Comparison of ENCODE assay signal across 2 mouse cellular contexts in genomic region chr11:5560273-5560672, GRCm38 (mm10).
A peak's percentile ranks its signal among the peaks of the same experiment; 100 is the strongest.
TF ChIP-seq lines count a peak whose summit lies in the region.

No protein-coding gene starts in this region.

TF ChIP-seq in CH12.LX, 34 proteins besides CTCF, POLR2A, EP300 and RAD21:
- TF ChIP-seq JUND (conservative IDR thresholded peaks at IDR 0.05; ENCODE audit: low read depth, low read length) = no peak
- TF ChIP-seq ZNF384 (IDR thresholded peaks at IDR 0.05; ENCODE audit: low read depth, low read length) = 0 out of 2 replicates have a peak, but pooled peaks have one; percentile 23
- no peak for TF ChIP-seq CHD1 (IDR thresholded peaks at IDR 0.05; ENCODE audit: low read depth, low read length)

TF ChIP-seq in MEL, 35 proteins besides CTCF, POLR2A, EP300 and RAD21:
- TF ChIP-seq ZC3H11A (IDR thresholded peaks at IDR 0.05; ENCODE audit: low read depth, low read length) = peak; percentile 65; the same call in 1 of the 2 replicates
- peak; percentile 44 for TF ChIP-seq SMC3 (IDR thresholded peaks at IDR 0.05; ENCODE audit: low read depth, low read length)
- no peak for TF ChIP-seq MAFK (IDR thresholded peaks at IDR 0.05; ENCODE audit: borderline replicate concordance, low read depth, low read length)
- no peak for TF ChIP-seq MXI1 (IDR thresholded peaks at IDR 0.05; ENCODE audit: low read depth, low read length)
- no peak for TF ChIP-seq E2F4 (IDR thresholded peaks at IDR 0.05; ENCODE audit: borderline replicate concordance, low read depth, low read length)
- TF ChIP-seq MAX (IDR thresholded peaks at IDR 0.05; ENCODE audit: low read length) = no peak
- TF ChIP-seq ZNF384 (IDR thresholded peaks at IDR 0.05; ENCODE audit: low read depth, low read length) = peak; percentile 80
